Mouse (Mus musculus): ENCODE results near the gene Rarb.

DNA sequence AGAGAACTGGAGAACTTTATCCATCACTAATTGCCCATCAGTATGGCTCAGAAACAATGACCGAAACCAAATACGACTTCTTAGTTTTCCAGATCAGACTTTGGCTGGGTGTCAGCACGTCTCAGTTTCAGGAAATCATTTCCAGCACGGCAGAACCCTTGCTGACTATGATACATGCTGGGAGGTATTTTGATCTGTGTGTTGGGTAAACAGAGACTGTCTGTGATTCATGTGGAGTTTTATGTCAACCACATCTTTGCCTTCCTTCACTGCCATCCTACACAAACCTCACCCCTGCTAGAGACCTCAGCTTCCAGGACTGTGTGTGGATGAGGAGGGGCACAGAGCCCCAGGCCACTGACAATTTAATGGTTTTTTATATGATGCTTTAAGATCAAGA is 308.4 kb downstream of the Rarb start:
- no peak for TF ChIP-seq CTCF (IDR thresholded peaks at IDR 0.05; ENCODE audit: low read depth)
- no peak for TF ChIP-seq EP300 (IDR thresholded peaks at IDR 0.05; ENCODE audit: low read depth)
